Mouse (Mus musculus): ENCODE measurements around the gene Grk6.
A peak's percentile ranks its signal among the peaks of the same experiment; 100 is the strongest.

The Grk6 gene

GRCm38 (mm10) chr13:55444937-55445315 lies at the start of gene Grk6:
Gene Grk6 (plus strand): TSS chr13:55445072.
- DNase-seq, result peak; percentile 100

DNA sequence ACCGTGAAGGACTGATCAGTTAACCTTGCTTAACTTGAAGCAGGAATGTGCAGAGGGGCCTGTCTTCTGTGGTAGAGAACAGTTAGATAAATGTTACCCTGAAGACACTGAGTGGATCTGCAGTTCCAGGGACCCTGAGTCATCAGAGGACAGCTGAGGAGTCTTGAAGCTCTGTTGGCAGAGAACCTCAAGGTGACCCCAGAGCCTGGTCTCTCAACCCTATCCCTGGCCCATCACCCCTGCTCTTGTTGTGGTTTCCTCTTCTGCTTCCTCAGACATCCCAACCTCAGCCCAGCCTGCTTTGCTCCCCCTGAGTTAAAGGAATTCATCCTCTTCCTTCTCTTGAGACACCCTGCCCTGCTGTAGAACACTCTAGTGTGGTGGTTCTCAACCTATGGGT lies 46.8 kb upstream of the Grk6 start, which contains the start of gene Slc34a1:
TSS of gene Slc34a1 (plus strand) at position 100 of the 400 bp plus-strand sequence.
- no peak for DNase-seq

- DNase-seq, result no peak
These were observed 45.4 kb upstream of the Grk6 start for GRCm38 (mm10) chr13:55399300-55400038.

- DNase-seq, result no peak
These were observed 44.9 kb upstream of the Grk6 start for GRCm38 (mm10) chr13:55400039-55400346.

- DNase-seq, result no peak
These were observed 41.6 kb upstream of the Grk6 start for GRCm38 (mm10) chr13:55403266-55403665.

- DNase-seq, result no peak
These were observed 40.7 kb upstream of the Grk6 start for GRCm38 (mm10) chr13:55403935-55404852.

GRCm38 (mm10) chr13:55404853-55405782 lies 39.8 kb upstream of the Grk6 start:
- peak; percentile 65 for DNase-seq

- no peak for DNase-seq
These were observed 39.0 kb upstream of the Grk6 start for GRCm38 (mm10) chr13:55405783-55406390.

DNA sequence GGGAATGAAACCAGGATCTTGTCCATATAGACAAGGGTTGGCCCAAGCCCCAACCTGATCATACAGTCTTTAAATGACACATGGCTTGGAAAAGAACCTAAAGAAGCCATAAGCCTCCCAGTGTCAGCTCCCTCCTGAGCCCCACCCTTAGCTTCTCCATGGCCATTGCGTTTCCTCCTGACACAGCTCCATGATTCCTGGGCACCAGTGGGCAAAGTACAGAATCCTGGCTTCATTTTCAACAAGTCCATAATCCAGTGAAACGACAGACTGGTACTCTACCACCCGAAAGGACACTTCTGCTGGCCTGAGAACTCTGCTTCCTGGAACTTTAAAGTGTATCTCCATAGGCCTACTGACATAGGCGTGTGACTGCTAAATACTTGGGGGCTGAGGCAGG lies 37.5 kb upstream of the Grk6 start:
- DNase-seq, result no peak

DNA sequence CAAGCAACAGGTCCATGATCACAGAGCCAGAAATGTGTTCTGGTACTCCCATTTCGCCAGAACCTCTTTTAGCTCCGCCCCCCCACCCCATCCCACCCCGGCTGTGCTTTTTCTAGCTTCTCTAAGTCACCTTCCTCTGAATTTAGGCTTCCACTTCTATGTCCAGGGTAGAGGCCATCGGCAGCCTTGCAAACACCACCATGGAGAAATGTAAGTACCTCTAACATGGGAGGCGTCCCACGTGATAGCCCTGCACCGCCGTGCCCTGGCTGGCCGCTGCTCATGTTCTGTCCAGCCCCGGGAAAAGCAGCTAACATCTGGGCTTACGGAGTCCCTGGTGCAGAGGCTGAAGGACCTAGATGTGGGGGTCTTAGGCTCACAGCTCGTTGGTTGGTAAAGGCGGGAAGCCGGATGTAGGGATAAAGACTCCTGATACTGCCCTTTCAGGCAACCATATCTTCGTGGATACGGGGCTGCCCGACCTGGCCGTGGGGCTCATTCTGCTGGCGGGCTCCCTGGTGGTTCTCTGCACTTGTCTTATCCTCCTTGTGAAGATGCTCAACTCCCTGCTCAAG lies 36.2 kb upstream of the Grk6 start:
- DNase-seq, result no peak

- DNase-seq, result no peak
These were observed 33.0 kb upstream of the Grk6 start for GRCm38 (mm10) chr13:55411826-55412225.

DNA sequence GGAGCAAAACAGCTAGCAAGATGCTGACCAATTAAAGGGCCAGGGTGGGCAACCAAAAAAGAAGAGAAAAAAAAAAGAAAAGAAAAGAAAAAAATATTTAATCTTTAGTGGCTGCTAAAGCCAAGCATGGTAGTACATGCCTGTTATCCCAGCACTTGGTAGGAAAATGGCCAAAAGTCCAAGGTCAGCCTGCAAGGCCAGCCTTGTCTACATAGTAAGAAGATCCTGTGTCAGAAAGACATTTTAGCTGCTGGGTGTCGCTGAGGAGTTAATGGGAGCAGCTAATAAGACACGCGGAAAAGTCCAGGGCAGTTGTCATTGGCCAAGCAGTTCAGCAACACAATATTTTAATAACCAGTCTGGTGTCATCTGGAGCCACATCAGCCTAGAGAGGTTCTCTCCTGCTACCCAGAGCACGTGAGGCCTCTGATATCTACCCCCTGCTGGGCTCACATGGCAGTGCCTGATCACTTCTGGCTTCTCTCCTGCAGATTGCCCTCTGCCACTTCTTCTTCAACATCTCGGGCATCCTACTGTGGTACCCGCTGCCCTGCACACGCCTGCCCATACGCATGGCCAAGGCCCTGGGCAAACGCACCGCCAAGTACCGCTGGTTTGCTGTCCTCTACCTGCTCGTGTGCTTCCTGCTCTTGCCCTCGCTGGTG lies 32.1 kb upstream of the Grk6 start:
- no peak for DNase-seq

- no peak for DNase-seq
These were observed 31.5 kb upstream of the Grk6 start for GRCm38 (mm10) chr13:55413333-55413732.

GRCm38 (mm10) chr13:55414743-55415380 lies 30.0 kb upstream of the Grk6 start, which contains the start of gene Pfn3:
Gene Pfn3 (minus strand): TSS chr13:55415232.
- no peak for DNase-seq

GRCm38 (mm10) chr13:55418004-55418403 lies 26.9 kb upstream of the Grk6 start:
- peak; percentile 86 for DNase-seq

- DNase-seq, result no peak
These were observed 25.7 kb upstream of the Grk6 start for GRCm38 (mm10) chr13:55419142-55419541.

DNA sequence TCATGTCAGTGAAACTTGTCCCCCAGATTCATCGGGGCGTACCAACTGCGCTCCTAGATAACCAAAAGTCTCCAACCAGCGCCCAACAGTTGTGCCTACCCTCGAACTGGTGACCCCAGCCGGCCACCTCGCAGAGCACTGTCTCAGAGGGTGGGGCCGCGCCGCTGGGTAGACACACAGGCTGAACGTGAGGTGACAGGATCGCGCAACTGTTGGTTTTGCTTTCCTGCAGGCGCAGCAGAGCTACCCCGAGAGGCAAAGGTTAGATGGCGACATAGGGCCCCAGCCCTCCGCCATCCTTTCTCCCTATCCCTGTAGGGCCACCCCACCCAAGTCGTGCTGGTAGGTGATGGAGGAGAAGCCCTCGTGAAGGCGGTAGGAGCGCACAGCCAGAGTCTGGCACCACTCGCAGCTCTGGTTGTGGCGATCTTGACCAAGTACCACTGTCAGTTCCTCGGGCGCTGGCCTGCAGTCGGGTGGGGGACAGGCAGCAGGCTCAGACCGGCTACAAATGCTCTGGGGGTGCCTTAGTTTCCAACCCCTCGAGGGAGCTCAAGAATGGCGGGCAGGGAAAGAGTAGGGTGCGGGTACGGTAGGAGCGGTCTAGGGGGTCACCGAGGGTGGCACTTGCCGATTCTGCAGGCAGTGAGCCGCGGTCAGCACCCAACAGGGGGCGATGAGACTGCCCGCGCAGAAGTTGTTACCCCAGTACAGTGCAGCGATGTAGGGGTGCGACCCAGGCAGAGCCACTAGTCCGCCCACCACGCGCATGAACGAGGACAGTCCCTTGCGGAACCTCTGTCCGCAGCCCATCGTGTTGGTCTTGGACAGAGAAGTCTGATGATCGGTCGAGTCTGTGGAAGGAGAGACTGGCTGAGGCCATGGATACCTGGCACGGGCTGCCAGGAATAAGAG lies 24.6 kb upstream of the Grk6 start:
- DNase-seq, result no peak

GRCm38 (mm10) chr13:55420933-55421800 lies 23.7 kb upstream of the Grk6 start:
- DNase-seq, result peak; percentile 55

DNA sequence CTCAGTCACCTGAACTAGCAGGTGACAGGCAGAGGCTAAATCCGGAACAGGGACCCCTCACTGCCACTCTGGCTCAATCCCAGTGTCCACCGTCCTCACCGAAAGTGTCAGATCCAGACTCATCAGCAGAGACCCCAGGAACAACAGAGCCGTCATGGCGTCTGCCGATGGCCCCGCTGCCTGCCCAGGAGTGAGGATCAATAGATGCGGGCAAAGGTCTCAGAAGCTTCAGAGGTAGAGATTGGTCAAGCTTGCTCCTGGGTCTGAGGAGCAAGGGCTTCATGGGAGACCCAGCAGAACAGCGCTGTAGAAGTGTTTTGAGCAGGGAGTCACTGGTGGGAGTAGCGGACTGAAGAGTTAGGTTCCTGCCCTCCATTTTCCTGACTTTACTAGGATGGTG lies 18.3 kb upstream of the Grk6 start, which contains the start of gene F12:
TSS of gene F12 (minus strand) at position 181 of the 400 bp plus-strand sequence.
- DNase-seq, result no peak
